Mouse (Mus musculus) adrenal gland, postnatal 0 days (tissue): ENCODE data around the gene Aifm1. TPM values are rescaled to one million over a fixed set of nuclear protein-coding genes. Genes with fewer than 3 reads are reported as not detected.

Experiments
- polyA plus RNA-seq: library from polyadenylated mRNA; unstranded; fragments of >200 nt; fragmentation: Nextera tagmentation; extraction: Ambion mirVana; gene quantifications from 2 replicates; pipeline ENCODE4 v1.2.1, GENCODE M21; 2015

Gene Aifm1
- 77.5 and 172 TPM in 2 replicates for polyA plus RNA-seq

DNA sequence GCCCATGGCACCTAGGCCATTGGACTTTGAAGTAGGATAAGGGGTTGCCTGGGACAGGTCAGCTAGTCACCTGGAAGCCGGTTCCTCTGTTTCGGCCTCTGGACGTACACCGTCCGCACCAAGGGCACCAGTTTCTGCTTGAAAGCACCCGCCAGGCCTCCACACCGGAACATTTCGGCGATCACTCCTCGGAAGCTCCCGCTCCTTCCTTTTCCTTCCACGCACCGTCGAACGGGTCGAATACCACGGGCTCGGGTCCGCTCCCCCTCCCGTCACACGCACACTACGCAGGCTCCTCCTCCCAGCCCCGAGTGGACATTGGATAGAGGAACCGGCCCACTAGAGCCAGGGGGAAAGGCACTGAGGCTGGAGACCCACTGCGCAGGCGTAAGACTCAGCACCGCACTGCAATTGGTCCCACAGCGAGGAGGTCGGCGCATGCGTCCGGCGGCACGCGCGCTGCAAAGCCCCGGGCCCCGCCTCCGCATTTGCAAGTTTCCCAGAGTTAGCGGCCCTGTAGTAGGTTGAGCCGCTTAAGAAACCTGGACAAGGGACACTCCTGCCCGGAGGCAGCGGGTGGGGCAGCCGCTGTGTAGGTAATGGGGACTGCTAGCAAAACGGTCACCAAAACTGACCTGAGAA, at the start of gene Aifm1:
Gene Aifm1, minus strand, starts transcription at position 398 of the 642 bp plus-strand sequence.

DNA sequence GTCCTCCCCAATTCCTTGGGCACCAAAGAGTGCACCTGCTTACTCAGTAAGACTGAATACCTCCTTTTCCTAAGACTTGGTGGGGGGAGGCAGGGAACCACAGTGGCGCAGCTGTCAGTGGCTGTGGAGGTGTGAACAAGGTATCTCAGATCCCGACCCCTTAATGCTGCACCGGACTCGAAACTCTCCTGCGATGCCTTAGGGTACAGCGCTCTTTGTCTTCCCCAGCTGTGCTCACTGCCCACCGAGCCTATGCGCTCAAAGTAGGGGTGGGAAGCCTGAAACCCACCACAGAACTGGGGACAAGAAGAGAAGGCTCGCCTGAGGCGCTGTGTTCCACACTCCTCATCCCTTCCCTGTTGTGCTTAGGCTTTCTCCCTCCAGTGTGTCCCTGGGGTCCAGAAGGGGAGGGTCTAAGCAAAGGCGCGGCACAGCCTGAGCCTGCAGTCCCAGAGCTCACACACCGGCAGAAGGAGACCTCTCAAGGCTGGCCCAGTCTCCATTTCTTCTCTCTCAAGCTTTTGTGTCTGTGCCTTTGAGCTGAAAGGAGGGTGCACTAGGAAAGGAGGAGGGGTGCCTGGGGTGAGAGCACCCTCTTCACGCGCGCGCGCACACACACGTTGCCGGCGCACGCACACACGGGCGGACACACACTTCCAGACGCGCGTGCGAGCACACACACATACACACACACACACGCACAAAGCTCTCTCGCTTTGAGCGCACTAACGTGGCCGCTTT, 5.6 kb upstream of the Aifm1 start, which contains the start of gene Rab33a:
Gene Rab33a, plus strand, starts transcription at position 478 of the 741 bp plus-strand sequence.

DNA sequence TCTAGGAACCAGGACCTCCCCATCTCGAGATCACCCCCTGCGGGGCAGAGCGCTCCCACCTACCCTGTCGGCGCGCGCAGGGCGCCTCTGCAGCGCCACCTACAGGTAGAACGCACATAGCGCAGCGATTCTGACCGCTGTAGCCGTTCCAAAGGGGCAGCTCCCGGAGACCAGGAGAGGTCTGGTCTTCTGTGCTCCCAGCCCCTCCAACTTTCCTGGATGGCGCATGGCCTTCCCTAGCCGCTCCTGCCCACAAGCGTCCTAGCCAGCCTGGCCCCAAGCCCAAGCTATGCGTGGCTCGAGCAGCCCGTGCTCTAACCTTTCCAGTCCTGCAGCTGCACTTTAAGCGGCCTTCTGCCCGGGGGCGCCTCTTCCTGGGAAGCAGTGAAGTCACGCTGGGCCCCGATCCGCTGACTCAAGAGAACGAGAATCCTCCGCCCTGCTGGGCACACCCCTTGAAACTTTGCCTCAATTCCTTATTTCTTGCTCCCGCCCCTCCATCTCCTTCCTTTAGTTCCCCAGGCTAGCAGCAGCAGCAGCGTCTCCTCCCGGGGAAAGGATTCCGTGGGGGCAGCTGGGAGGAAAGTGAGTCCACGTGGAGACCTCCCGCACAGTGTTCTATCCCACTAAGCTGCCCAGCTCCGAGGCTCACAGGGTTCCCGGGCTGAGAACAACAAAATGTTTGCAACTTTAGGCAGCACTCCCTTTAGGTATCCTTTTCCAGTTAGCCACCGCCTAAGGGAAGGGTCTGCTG, 50.4 kb downstream of the Aifm1 start, which contains the start of gene Elf4:
Gene Elf4, minus strand, starts transcription at position 379 of the 754 bp plus-strand sequence.

Other genes starting within 250 kb of the Aifm1 start
- gene Bcorl1, start 172.2 kb downstream of the Aifm1 start, polyA plus RNA-seq, result 1.9 and 2.5 TPM in 2 replicates
- 2.7 and 3.2 TPM in 2 replicates for gene Elf4, start 50.4 kb downstream of the Aifm1 start, polyA plus RNA-seq
- 46.1 and 61.0 TPM in 2 replicates for gene Rab33a, start 5.7 kb upstream of the Aifm1 start, polyA plus RNA-seq
- 4.9 and 5.4 TPM in 2 replicates for gene Zfp280c, start 80.9 kb upstream of the Aifm1 start, polyA plus RNA-seq
- gene Slc25a14, start 109.8 kb upstream of the Aifm1 start, polyA plus RNA-seq, result 17.7 and 21.0 TPM in 2 replicates
- gene Gpr119, start 160.9 kb upstream of the Aifm1 start, polyA plus RNA-seq, result 0.23 and 0.32 TPM in 2 replicates
- 12.1 and 13.7 TPM in 2 replicates for gene Rbmx2, start 181.4 kb upstream of the Aifm1 start, polyA plus RNA-seq